Mouse (Mus musculus) midbrain, embryonic 11.5 days (tissue): ENCODE measurements around the gene Samd4b. TPM values are rescaled to one million over a fixed set of nuclear protein-coding genes. Genes with fewer than 3 reads are reported as not detected.

Experiments
- ATAC-seq: fragments of 200-750 bp; cut with Nextera tagmentation; 2 replicates; pipeline ENCODE4 v1.8.0; 2017; ENCODE audit warnings: moderate TSS enrichment, moderate library complexity; ENCODE audit not compliant: low FRiP score
- DNase-seq: peaks from one replicate; pipeline ENCODE4 v3.0.0; 2015; ENCODE audit warnings: low spot score; ENCODE audit errors: missing footprints
- H3K27ac ChIP-seq: fragments of 300-500 bp; sonication (generic); 2 replicates; pipeline ENCODE4 v1.5.1; 2014; ENCODE audit warnings: low read depth, low read length
- H3K27me3 ChIP-seq: fragments of 300-500 bp; sonication (generic); 2 replicates; pipeline ENCODE4 v1.6.1; 2014; ENCODE audit warnings: mild to moderate bottlenecking, low read length, moderate library complexity, mixed read lengths; ENCODE audit not compliant: control insufficient read depth, insufficient read depth
- H3K36me3 ChIP-seq: fragments of 300-500 bp; sonication (generic); 2 replicates; pipeline ENCODE4 v1.6.1; 2014; ENCODE audit warnings: mild to moderate bottlenecking, low read length, moderate library complexity, mixed read lengths; ENCODE audit not compliant: control insufficient read depth, insufficient read depth
- H3K4me1 ChIP-seq: fragments of 300-500 bp; sonication (generic); 2 replicates; pipeline ENCODE4 v1.6.1; 2014; ENCODE audit warnings: low read length; ENCODE audit not compliant: control insufficient read depth, insufficient read depth
- H3K4me2 ChIP-seq: fragments of 300-500 bp; sonication (generic); 2 replicates; pipeline ENCODE4 v1.6.1; 2014; ENCODE audit warnings: mild to moderate bottlenecking, moderate library complexity
- H3K4me3 ChIP-seq: fragments of 300-500 bp; sonication (generic); 2 replicates; pipeline ENCODE4 v1.5.1; 2014; ENCODE audit warnings: low read depth, low read length
- H3K9ac ChIP-seq: fragments of 300-500 bp; sonication (generic); 2 replicates; pipeline ENCODE4 v1.6.1; 2014; ENCODE audit warnings: low read length
- H3K9me3 ChIP-seq: fragments of 300-500 bp; sonication (generic); 2 replicates; pipeline ENCODE4 v1.6.1; 2016; ENCODE audit warnings: low read length; ENCODE audit not compliant: control insufficient read depth
- WGBS: fragments of 180-500 bp; shearing (Covaris S2); extraction: QIAGEN DNeasy Blood & Tissue Kit; methylation state at CpG from one replicate; pipeline ENCODE4 v1.1.7; 2014; 5-methylcytosine and 5-hydroxymethylcytosine counted together
- polyA plus RNA-seq: library from polyadenylated mRNA; unstranded; fragments of >200 nt; fragmentation: Nextera tagmentation; extraction: Ambion mirVana; gene quantifications from 2 replicates; pipeline ENCODE4 v1.2.1, GENCODE M21; 2014

Samd4b gene
- polyA plus RNA-seq, 1 experiment from 2014 or later: 27.8 TPM

- no peak overlapping the region for H3K4me3 ChIP-seq
- no peaks in the 10 kb centered on the region for H3K36me3 ChIP-seq
- no peaks in the 10 kb centered on the region for H3K27me3 ChIP-seq
- no peaks in the 10 kb centered on the region for H3K9me3 ChIP-seq
- 87% methylated on average over 1 of the region's 1 CpGs for WGBS
- no peak overlapping the region for H3K4me2 ChIP-seq
- H3K9ac ChIP-seq: no peak overlapping the region
- peaks cover 14% of the 10 kb centered on the region for H3K4me1 ChIP-seq
- DNase-seq (peak; percentile 33), ATAC-seq (no peak)
- H3K27ac ChIP-seq: no peak overlapping the region
These were observed 167.4 kb downstream of the Samd4b start for GRCm38 (mm10) chr7:28430512-28430911.

DNA sequence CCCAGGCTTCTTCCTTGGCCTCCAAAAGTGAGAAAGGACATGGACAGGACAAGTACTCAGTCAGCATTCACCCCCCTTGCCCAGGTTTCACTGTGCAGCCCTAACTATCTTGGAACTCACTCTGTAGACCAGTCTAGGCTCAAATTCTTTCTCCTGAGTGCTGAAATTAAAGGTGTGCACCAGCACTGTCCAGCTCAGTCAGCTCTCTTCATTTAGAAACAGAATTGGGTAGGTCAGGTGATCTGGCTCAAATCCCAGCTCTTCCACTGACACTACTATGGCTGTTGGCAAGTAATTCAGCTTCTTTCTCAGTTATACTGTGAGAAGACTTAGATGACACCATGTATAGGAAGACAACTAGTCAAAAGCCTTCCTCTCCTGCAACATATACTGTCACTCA lies 170.2 kb downstream of the Samd4b start:
- H3K27ac ChIP-seq: no peak overlapping the region
- no peak for DNase-seq
- H3K27me3 ChIP-seq: no peaks in the 10 kb centered on the region
- H3K9ac ChIP-seq: no peak overlapping the region
- no peaks in the 10 kb centered on the region for H3K9me3 ChIP-seq
- no peak overlapping the region for H3K4me2 ChIP-seq
- ATAC-seq: no peak
- no peaks in the 10 kb centered on the region for H3K4me1 ChIP-seq
- H3K36me3 ChIP-seq: peaks cover 7% of the 10 kb centered on the region; the same call in 1 of the 2 replicates
- no peak overlapping the region for H3K4me3 ChIP-seq

DNA sequence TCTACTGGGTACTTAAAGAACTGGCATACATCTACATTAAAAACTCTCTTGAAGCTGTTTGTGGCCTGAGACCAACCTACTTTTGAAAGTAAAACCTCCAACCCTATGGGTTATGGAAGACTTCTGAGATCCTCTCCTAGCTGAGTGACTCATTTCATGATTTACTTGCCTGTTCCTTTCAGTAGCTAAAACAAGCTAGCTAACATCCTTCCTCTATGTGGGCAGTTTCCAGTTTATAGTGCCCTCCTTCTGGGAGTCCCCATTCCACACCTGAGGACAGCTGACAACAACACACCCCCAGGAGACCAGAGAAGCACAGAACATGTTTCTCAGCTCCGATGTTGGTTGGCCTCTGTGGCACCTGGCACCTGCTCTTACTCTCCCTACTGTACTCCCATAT lies 174.9 kb downstream of the Samd4b start:
- WGBS: 100% methylated on average over 1 of the region's 1 CpGs
- H3K36me3 ChIP-seq: peaks cover 23% of the 10 kb centered on the region
- no peak for ATAC-seq

GRCm38 (mm10) chr7:28419416-28419815 lies 178.5 kb downstream of the Samd4b start:
- DNase-seq (no peak), ATAC-seq (no peak)

More for the DNA sequence above, 174.9 kb downstream of the Samd4b start:
- H3K9ac ChIP-seq: no peak overlapping the region
- H3K27ac ChIP-seq: no peak overlapping the region
- no peaks in the 10 kb centered on the region for H3K4me1 ChIP-seq
- H3K4me2 ChIP-seq: no peak overlapping the region
- H3K9me3 ChIP-seq: no peaks in the 10 kb centered on the region
- no peaks in the 10 kb centered on the region for H3K27me3 ChIP-seq
- no peak for DNase-seq
- H3K4me3 ChIP-seq: no peak overlapping the region

GRCm38 (mm10) chr7:28418096-28418670 lies 179.8 kb downstream of the Samd4b start:
- ATAC-seq (no peak), DNase-seq (no peak)
- no peaks in the 10 kb centered on the region for H3K4me1 ChIP-seq
- no peaks in the 10 kb centered on the region for H3K9me3 ChIP-seq
- H3K4me2 ChIP-seq: no peak overlapping the region
- H3K27me3 ChIP-seq: no peaks in the 10 kb centered on the region
- WGBS: 90% methylated on average over 8 of the region's 8 CpGs
- H3K27ac ChIP-seq: no peak overlapping the region
- H3K4me3 ChIP-seq: no peak overlapping the region
- no peak overlapping the region for H3K9ac ChIP-seq
- H3K36me3 ChIP-seq: peaks cover 28% of the 10 kb centered on the region

More at GRCm38 (mm10) chr7:28419416-28419815, 178.5 kb downstream of the Samd4b start:
- Histone ChIP-seq H3K27me3 (no peaks in the 10 kb centered on the region), H3K27ac (no peak overlapping the region), H3K9me3 (no peaks in the 10 kb centered on the region), H3K4me3 (no peak overlapping the region), H3K4me1 (no peaks in the 10 kb centered on the region), H3K36me3 (peaks cover 28% of the 10 kb centered on the region), H3K4me2 (no peak overlapping the region), H3K9ac (no peak overlapping the region)
- WGBS: 95% methylated on average over 2 of the region's 2 CpGs

DNA sequence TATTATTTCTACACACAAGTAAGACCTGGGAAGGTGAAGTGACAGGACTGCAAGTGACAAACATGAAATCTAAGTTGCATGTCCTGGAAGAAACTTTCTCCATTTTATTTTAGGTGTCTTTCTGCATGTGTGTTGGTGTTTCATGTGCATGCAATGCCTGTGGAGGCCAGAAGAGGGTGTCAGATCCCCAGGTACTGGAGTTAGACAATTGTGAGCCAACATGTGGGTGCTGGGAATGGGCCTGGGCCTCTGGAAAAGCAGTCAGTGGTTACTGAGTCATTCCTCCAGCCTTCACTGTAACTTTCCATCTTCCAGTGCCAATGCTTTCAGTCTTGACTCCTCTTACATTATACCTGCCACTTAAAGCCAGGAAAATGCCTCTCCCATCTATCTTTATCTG lies 180.6 kb downstream of the Samd4b start:
- DNase-seq: no peak
- peaks cover 28% of the 10 kb centered on the region for H3K36me3 ChIP-seq

DNA sequence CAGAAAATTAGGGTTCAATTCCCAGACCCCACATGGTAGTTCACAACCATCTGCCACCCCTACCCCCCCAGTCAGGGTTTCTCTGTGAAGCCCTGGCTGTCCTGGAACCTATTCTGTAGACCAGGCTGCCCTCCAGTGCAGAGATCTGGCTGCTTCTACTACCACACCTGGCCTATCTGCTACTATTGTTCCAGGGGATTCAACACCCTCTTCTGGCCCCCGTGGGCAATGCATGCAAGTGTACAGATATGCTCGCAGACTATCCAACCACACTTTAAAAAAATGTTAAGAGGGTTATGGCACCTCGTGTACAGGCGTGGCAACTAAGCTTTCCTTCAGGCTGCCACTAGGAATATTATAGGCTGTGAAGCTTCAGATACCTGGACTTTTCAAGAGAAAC lies 185.1 kb downstream of the Samd4b start:
- Histone ChIP-seq H3K27me3 (no peaks in the 10 kb centered on the region), H3K4me2 (no peak overlapping the region), H3K9me3 (no peaks in the 10 kb centered on the region), H3K4me1 (no peaks in the 10 kb centered on the region), H3K27ac (no peak overlapping the region), H3K36me3 (peaks cover 13% of the 10 kb centered on the region), H3K9ac (no peak overlapping the region), H3K4me3 (no peak overlapping the region)
- ATAC-seq (no peak), DNase-seq (no peak)
- 89% methylated on average over 4 of the region's 4 CpGs for WGBS

More for the DNA sequence above, 180.6 kb downstream of the Samd4b start:
- ATAC-seq: no peak
- Histone ChIP-seq H3K9ac (no peak overlapping the region), H3K9me3 (no peaks in the 10 kb centered on the region), H3K27me3 (no peaks in the 10 kb centered on the region), H3K4me2 (no peak overlapping the region), H3K4me1 (no peaks in the 10 kb centered on the region), H3K4me3 (no peak overlapping the region), H3K27ac (no peak overlapping the region)

DNA sequence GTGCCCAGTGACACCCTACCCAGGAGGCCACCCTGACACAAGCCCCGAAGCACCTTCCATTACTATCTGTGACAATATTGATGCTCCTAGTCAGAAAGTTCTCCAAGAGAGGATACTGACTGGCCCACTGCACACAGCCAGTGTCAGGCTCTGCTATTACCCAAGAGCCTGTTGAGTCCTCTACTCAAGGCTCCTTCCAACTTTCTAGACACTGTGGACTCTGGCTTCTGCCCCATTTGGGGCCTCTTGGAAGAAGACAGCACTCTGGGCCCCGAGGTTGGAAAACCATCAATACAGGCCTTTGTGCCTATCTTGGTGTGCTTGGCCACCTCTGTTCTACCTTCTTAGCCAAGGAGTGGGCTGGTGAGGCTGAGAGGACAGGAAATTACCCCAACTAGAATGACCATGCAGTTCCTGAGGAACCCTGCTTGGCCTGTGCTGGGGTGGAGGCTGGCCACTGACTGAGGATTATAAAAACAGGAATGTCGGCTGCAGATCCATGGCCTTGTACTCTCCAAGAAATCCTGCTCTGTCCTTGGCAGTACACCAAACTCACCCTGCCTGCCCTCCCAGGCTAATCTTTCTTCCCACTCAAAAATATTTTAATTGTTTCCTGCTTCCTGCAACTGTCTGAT lies 187.0 kb downstream of the Samd4b start:
- Histone ChIP-seq H3K27ac (no peak overlapping the region), H3K4me3 (no peak overlapping the region), H3K9ac (no peak overlapping the region), H3K4me2 (no peak overlapping the region), H3K27me3 (no peaks in the 10 kb centered on the region), H3K9me3 (no peaks in the 10 kb centered on the region), H3K36me3 (peaks cover 22% of the 10 kb centered on the region), H3K4me1 (no peaks in the 10 kb centered on the region)
- ATAC-seq: no peak
- WGBS: 94% methylated on average over 3 of the region's 3 CpGs
- no peak for DNase-seq

DNA sequence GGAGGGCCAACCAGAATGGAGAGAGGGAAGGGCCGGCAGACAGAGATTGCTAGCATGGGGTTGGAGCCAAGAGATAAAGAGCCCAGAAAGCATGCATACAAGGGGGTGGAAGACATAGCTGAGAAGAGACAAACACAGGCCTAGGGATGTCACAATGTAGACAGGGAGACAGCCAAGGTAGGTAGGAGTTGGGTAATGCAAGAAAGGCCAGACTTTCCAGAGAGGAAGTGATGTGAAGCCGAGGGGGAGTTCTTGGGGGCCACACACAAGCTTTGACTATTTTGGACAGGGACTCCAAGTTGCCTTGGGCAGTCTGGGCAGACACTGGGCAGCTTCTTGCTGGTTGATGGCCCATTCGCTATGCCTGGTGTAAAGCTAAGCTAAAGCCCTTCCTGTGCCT lies 196.0 kb downstream of the Samd4b start:
- H3K4me1 ChIP-seq: no peaks in the 10 kb centered on the region
- H3K4me3 ChIP-seq: no peak overlapping the region
- H3K9me3 ChIP-seq: no peaks in the 10 kb centered on the region
- peaks cover 56% of the 10 kb centered on the region for H3K36me3 ChIP-seq
- H3K27ac ChIP-seq: no peak overlapping the region
- no peaks in the 10 kb centered on the region for H3K27me3 ChIP-seq
- H3K4me2 ChIP-seq: no peak overlapping the region
- DNase-seq (no peak), ATAC-seq (no peak)
- WGBS: 95% methylated on average over 3 of the region's 3 CpGs
- no peak overlapping the region for H3K9ac ChIP-seq
